Mouse (Mus musculus): Measurements from ENCODE around the gene Gm37240. TPM values are rescaled to one million over a fixed set of nuclear protein-coding genes. Genes with fewer than 3 reads are reported as not detected.

Gene Gm37240
- polyA plus RNA-seq, 1 experiment from 2014 or later, result 18.1 TPM

- TF ChIP-seq CTCF (IDR thresholded peaks at IDR 0.05; ENCODE audit: low read depth) (no peak), EP300 (optimal IDR thresholded peaks at IDR 0.05) (no peak)
- H3K4me2 ChIP-seq (replicated peaks; ENCODE audit: low read depth), result no peak overlapping the region
- no peaks in the 10 kb centered on the region for H3K9me3 ChIP-seq (ENCODE audit: control insufficient read depth, low read length)
- no peak overlapping the region for H3K4me3 ChIP-seq (ENCODE audit: low read depth, low read length)
- H3K36me3 ChIP-seq (ENCODE audit: control insufficient read depth, insufficient read depth, low read length), result no peaks in the 10 kb centered on the region
- H3K27ac ChIP-seq (replicated peaks), result no peak overlapping the region
- no peaks in the 10 kb centered on the region for H3K27me3 ChIP-seq (ENCODE audit: control insufficient read depth, insufficient read depth, low read length)
- H3K4me1 ChIP-seq (replicated peaks; ENCODE audit: control insufficient read depth, insufficient read depth), result no peaks in the 10 kb centered on the region
- WGBS, result 27% methylated on average over 6 of the region's 6 CpGs
- DNase-seq (ENCODE audit: low spot score) (no peak), ATAC-seq (ENCODE audit: low FRiP score, low TSS enrichment) (peak; percentile 16; the same call in 1 of the 2 replicates)
- H3K9ac ChIP-seq (ENCODE audit: low read length), result no peak overlapping the region
Observed at GRCm38 (mm10) chr3:85024817-85025705, 862.3 kb downstream of the Gm37240 start.

- TF ChIP-seq EP300 (optimal IDR thresholded peaks at IDR 0.05), result no peak
- TF ChIP-seq CTCF (IDR thresholded peaks at IDR 0.05; ENCODE audit: low read depth), result no peak
- no peaks in the 10 kb centered on the region for H3K36me3 ChIP-seq (ENCODE audit: control insufficient read depth, insufficient read depth, low read length)
- H3K27me3 ChIP-seq (ENCODE audit: control insufficient read depth, insufficient read depth, low read length), result no peaks in the 10 kb centered on the region
- H3K4me2 ChIP-seq (replicated peaks; ENCODE audit: low read depth), result no peak overlapping the region
- H3K27ac ChIP-seq (replicated peaks), result no peak overlapping the region
- H3K9me3 ChIP-seq (ENCODE audit: control insufficient read depth, low read length), result no peaks in the 10 kb centered on the region
- ATAC-seq (ENCODE audit: low FRiP score, low TSS enrichment), result no peak
- 72% methylated on average over 2 of the region's 2 CpGs for WGBS
- H3K4me1 ChIP-seq (replicated peaks; ENCODE audit: control insufficient read depth, insufficient read depth), result no peaks in the 10 kb centered on the region
- DNase-seq (ENCODE audit: low spot score), result no peak
- H3K4me3 ChIP-seq (ENCODE audit: low read depth, low read length), result no peak overlapping the region
- H3K9ac ChIP-seq (ENCODE audit: low read length), result no peak overlapping the region
Observed at GRCm38 (mm10) chr3:85024237-85024636, 863.1 kb downstream of the Gm37240 start.

DNA sequence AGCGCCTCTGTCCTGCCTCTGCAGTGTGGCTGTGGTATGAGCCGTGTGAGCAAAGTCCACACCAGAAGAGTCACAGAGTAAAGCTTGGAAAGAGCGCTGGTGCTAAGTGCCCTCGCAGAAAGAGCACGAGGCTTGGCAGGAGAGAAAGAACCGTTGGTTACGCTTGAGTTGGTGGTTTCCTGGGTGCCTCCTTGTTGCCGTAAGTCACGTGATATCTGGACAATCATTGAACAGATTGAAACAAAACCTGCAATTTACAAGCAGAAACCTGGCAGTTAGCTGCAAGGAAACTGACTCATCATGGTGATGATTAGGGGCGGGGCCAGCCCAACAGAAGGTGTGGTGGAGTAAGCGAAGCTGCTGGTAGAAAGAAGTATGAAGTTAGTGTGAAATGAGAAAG lies 864.5 kb downstream of the Gm37240 start:
- Histone ChIP-seq H3K4me2 (replicated peaks; ENCODE audit: low read depth) (no peak overlapping the region), H3K27ac (replicated peaks) (no peak overlapping the region), H3K9me3 (ENCODE audit: control insufficient read depth, low read length) (no peaks in the 10 kb centered on the region), H3K4me1 (replicated peaks; ENCODE audit: control insufficient read depth, insufficient read depth) (no peaks in the 10 kb centered on the region), H3K27me3 (ENCODE audit: control insufficient read depth, insufficient read depth, low read length) (no peaks in the 10 kb centered on the region), H3K9ac (ENCODE audit: low read length) (no peak overlapping the region), H3K4me3 (ENCODE audit: low read depth, low read length) (no peak overlapping the region), H3K36me3 (ENCODE audit: control insufficient read depth, insufficient read depth, low read length) (no peaks in the 10 kb centered on the region)
- WGBS, result 60% methylated on average over 11 of the region's 11 CpGs
- ATAC-seq (ENCODE audit: low FRiP score, low TSS enrichment) (peak; percentile 75), DNase-seq (ENCODE audit: low spot score) (peak; percentile 56)
- TF ChIP-seq EP300 (optimal IDR thresholded peaks at IDR 0.05) (no peak), CTCF (IDR thresholded peaks at IDR 0.05; ENCODE audit: low read depth) (no peak)

- H3K36me3 ChIP-seq (ENCODE audit: control insufficient read depth, insufficient read depth, low read length), result no peaks in the 10 kb centered on the region
- no peak overlapping the region for H3K4me2 ChIP-seq (replicated peaks; ENCODE audit: low read depth)
- H3K27ac ChIP-seq (replicated peaks), result no peak overlapping the region
- 90% methylated on average over 6 of the region's 6 CpGs for WGBS
- H3K4me1 ChIP-seq (replicated peaks; ENCODE audit: control insufficient read depth, insufficient read depth), result no peaks in the 10 kb centered on the region
- ATAC-seq (ENCODE audit: low FRiP score, low TSS enrichment) (no peak), DNase-seq (ENCODE audit: low spot score) (no peak)
- TF ChIP-seq CTCF (IDR thresholded peaks at IDR 0.05; ENCODE audit: low read depth) (no peak), EP300 (optimal IDR thresholded peaks at IDR 0.05) (no peak)
- H3K27me3 ChIP-seq (ENCODE audit: control insufficient read depth, insufficient read depth, low read length), result no peaks in the 10 kb centered on the region
- no peaks in the 10 kb centered on the region for H3K9me3 ChIP-seq (ENCODE audit: control insufficient read depth, low read length)
- H3K4me3 ChIP-seq (ENCODE audit: low read depth, low read length), result no peak overlapping the region
- H3K9ac ChIP-seq (ENCODE audit: low read length), result no peak overlapping the region
Observed at GRCm38 (mm10) chr3:85021816-85022215, 865.5 kb downstream of the Gm37240 start.

DNA sequence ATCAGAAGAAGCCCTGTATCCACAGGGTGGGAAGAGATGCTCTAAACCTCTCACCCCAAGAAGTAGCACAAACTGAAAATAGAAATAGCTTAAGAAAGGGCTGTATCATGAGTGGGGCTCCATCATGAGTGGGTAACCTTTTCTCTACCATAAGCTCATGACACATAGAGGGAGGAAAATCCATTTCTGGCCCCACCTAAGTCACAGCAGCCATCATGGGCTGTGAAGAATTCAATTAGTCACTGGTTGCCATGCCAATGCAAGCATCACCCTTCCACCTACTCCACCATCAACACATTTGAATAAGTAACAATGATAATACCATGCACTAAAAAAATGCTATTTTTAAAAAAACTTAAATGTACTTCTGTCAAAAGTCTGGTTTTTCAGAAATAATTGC lies 867.2 kb downstream of the Gm37240 start:
- Histone ChIP-seq H3K9ac (ENCODE audit: low read length) (no peak overlapping the region), H3K9me3 (ENCODE audit: control insufficient read depth, low read length) (no peaks in the 10 kb centered on the region), H3K4me2 (replicated peaks; ENCODE audit: low read depth) (no peak overlapping the region), H3K27ac (replicated peaks) (no peak overlapping the region), H3K27me3 (ENCODE audit: control insufficient read depth, insufficient read depth, low read length) (no peaks in the 10 kb centered on the region), H3K4me3 (ENCODE audit: low read depth, low read length) (no peak overlapping the region), H3K36me3 (ENCODE audit: control insufficient read depth, insufficient read depth, low read length) (no peaks in the 10 kb centered on the region), H3K4me1 (replicated peaks; ENCODE audit: control insufficient read depth, insufficient read depth) (no peaks in the 10 kb centered on the region)
- TF ChIP-seq EP300 (optimal IDR thresholded peaks at IDR 0.05) (no peak), CTCF (IDR thresholded peaks at IDR 0.05; ENCODE audit: low read depth) (no peak)
- DNase-seq (ENCODE audit: low spot score) (no peak), ATAC-seq (ENCODE audit: low FRiP score, low TSS enrichment) (no peak)

DNA sequence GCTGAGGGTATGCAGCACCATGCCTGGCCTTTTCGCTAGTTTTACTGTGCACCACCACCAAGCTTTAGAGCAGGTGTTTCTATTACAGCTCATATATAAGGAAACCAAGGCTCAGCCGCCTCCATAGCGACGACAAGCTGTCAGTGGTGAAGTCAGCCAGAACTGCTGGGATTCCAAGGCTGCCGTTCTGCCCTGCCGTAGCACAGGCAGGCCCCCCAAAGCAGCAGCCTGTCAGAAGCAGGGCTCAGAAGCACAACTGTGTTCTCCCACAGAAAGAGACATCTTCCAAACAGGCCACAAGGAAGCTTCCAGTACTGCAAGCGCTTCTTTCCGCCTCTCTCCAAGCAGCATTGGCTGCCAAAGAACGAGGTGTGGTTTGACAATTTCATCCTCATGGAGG lies 871.7 kb downstream of the Gm37240 start:
- no peak for DNase-seq (ENCODE audit: low spot score)

More for the DNA sequence above, 871.7 kb downstream of the Gm37240 start:
- TF ChIP-seq EP300 (optimal IDR thresholded peaks at IDR 0.05) (no peak), CTCF (IDR thresholded peaks at IDR 0.05; ENCODE audit: low read depth) (no peak)
- no peak overlapping the region for H3K4me2 ChIP-seq (replicated peaks; ENCODE audit: low read depth)
- no peak for ATAC-seq (ENCODE audit: low FRiP score, low TSS enrichment)
- no peak overlapping the region for H3K27ac ChIP-seq (replicated peaks)
- H3K27me3 ChIP-seq (ENCODE audit: control insufficient read depth, insufficient read depth, low read length), result no peaks in the 10 kb centered on the region
- H3K9me3 ChIP-seq (ENCODE audit: control insufficient read depth, low read length), result no peaks in the 10 kb centered on the region
- no peak overlapping the region for H3K9ac ChIP-seq (ENCODE audit: low read length)
- no peaks in the 10 kb centered on the region for H3K4me1 ChIP-seq (replicated peaks; ENCODE audit: control insufficient read depth, insufficient read depth)
- H3K4me3 ChIP-seq (ENCODE audit: low read depth, low read length), result no peak overlapping the region
- H3K36me3 ChIP-seq (ENCODE audit: control insufficient read depth, insufficient read depth, low read length), result no peaks in the 10 kb centered on the region
- WGBS, result 54% methylated on average over 9 of the region's 9 CpGs
